Mouse (Mus musculus) lung, adult 2 months (tissue): ENCODE results near the gene Calhm6.

Experiments used
- CTCF ChIP-seq: fragments of 200-500 bp; IDR thresholded peaks from 2 replicates; pipeline ENCODE4 v1.5.1; 2011; ENCODE audit warnings: mild to moderate bottlenecking, low read length, control low read depth; ENCODE audit not compliant: insufficient read depth
- POLR2A ChIP-seq: fragments of 200-500 bp; IDR thresholded peaks from 2 replicates; pipeline ENCODE4 v1.6.1; 2011; ENCODE audit warnings: low read depth, mild to moderate bottlenecking, control low read depth, low read length, borderline replicate concordance; ENCODE audit errors: extremely low read depth

GRCm38 (mm10) chr10:34090481-34090880 lies 37.3 kb downstream of the Calhm6 start:
- TF ChIP-seq CTCF (no peak), POLR2A (no peak)
